8 mouse cellular contexts compared by ENCODE assay signal in genomic region chr3:55111935-55112709, GRCm38 (mm10). TPM values are rescaled to one million over a fixed set of nuclear protein-coding genes. Genes with fewer than 3 reads are reported as not detected.
DNase-seq lines count a peak whose midpoint lies in the region; ATAC-seq and TF ChIP-seq lines count a peak whose summit lies in the region.

Gene Spg20, plus strand, starts transcription at chr3:55112108.

- no peaks in the 10 kb centered on the region for H3K27me3 ChIP-seq in embryonic facial prominence, embryonic 13.5 days
- no peaks in the 10 kb centered on the region for H3K27me3 ChIP-seq in heart, adult 2 months (ENCODE audit: control insufficient read depth, insufficient read depth, low read length)
- H3K27me3 ChIP-seq in limb, embryonic 13.5 days, result no peaks in the 10 kb centered on the region
- no peaks in the 10 kb centered on the region for H3K27me3 ChIP-seq in midbrain, embryonic 16.5 days (ENCODE audit: control insufficient read depth, insufficient read depth, low read depth, low read length)

- TF ChIP-seq EP300 in heart, adult 2 months (IDR thresholded peaks at IDR 0.05; ENCODE audit: insufficient read depth, low read depth, low read length), result peak; percentile 58; the same call in 1 of the 2 replicates

- H3K4me1 ChIP-seq in embryonic facial prominence, embryonic 13.5 days, result peaks cover 19% of the 10 kb centered on the region
- peaks cover 5% of the 10 kb centered on the region for H3K4me1 ChIP-seq in heart, adult 2 months (ENCODE audit: control insufficient read depth, insufficient read depth, low read length)
- H3K4me1 ChIP-seq in limb, embryonic 13.5 days, result peaks cover 20% of the 10 kb centered on the region
- peaks cover 12% of the 10 kb centered on the region for H3K4me1 ChIP-seq in midbrain, embryonic 16.5 days (ENCODE audit: control insufficient read depth, insufficient read depth, low read length)

- peak within 1 kb of the TSS; percentile 93 for H3K27ac ChIP-seq in embryonic facial prominence, embryonic 13.5 days
- peak within 1 kb of the TSS; percentile 95 for H3K27ac ChIP-seq in heart, adult 2 months
- peak within 1 kb of the TSS; percentile 97 for H3K27ac ChIP-seq in limb, embryonic 13.5 days
- peak within 1 kb of the TSS; percentile 83 for H3K27ac ChIP-seq in midbrain, embryonic 16.5 days (ENCODE audit: low read length)

- H3K9me3 ChIP-seq in embryonic facial prominence, embryonic 13.5 days, result no peaks in the 10 kb centered on the region
- no peaks in the 10 kb centered on the region for H3K9me3 ChIP-seq in limb, embryonic 13.5 days
- H3K9me3 ChIP-seq in midbrain, embryonic 16.5 days (replicated peaks; ENCODE audit: control insufficient read depth, low read length, poor library complexity, severe bottlenecking), result no peaks in the 10 kb centered on the region

- peak; percentile 94 for DNase-seq in 3134 (ENCODE audit: extremely low read depth, insufficient read length, low spot score)
- DNase-seq in adrenal gland, postnatal 36 days, result peak; percentile 98 to 99
- DNase-seq in heart, adult 2 months, result peak; percentile 96 to 99
- DNase-seq in kidney, adult 8-10 months, result peak; percentile 92 to 96
- DNase-seq in spleen, postnatal 10 days (ENCODE audit: low spot score in 2 of 2), result peak; percentile 84 to 93

- WGBS in embryonic facial prominence, embryonic 13.5 days, result under 1% methylated on average over 58 of the region's 58 CpGs
- under 1% methylated on average over 58 of the region's 58 CpGs for WGBS in heart, adult 2 months
- under 1% methylated on average over 55 of the region's 58 CpGs for WGBS in limb, embryonic 13.5 days
- WGBS in midbrain, embryonic 16.5 days, result under 1% methylated on average over 58 of the region's 58 CpGs

- peak within 1 kb of the TSS; percentile 68 for H3K4me2 ChIP-seq in embryonic facial prominence, embryonic 13.5 days
- H3K4me2 ChIP-seq in limb, embryonic 13.5 days (replicated peaks), result peak within 1 kb of the TSS; percentile 71
- H3K4me2 ChIP-seq in midbrain, embryonic 16.5 days (ENCODE audit: low read length), result peak within 1 kb of the TSS; percentile 75

- H3K36me3 ChIP-seq in embryonic facial prominence, embryonic 13.5 days, result peaks cover 7% of the 10 kb centered on the region
- H3K36me3 ChIP-seq in heart, adult 2 months (ENCODE audit: control insufficient read depth, insufficient read depth, low read length), result peaks cover 3% of the 10 kb centered on the region; the same call in 1 of the 2 replicates
- H3K36me3 ChIP-seq in limb, embryonic 13.5 days, result peaks cover 8% of the 10 kb centered on the region
- peaks cover 2% of the 10 kb centered on the region for H3K36me3 ChIP-seq in midbrain, embryonic 16.5 days (ENCODE audit: control insufficient read depth, insufficient read depth, low read length)

- no peak; the same call in 1 of the 2 replicates for TF ChIP-seq CTCF in heart, adult 2 months (IDR thresholded peaks at IDR 0.05)

- H3K9ac ChIP-seq in embryonic facial prominence, embryonic 13.5 days, result peak within 1 kb of the TSS; percentile 98
- peak within 1 kb of the TSS; percentile 93 for H3K9ac ChIP-seq in heart, adult 2 months (ENCODE audit: low read depth, low read length)
- H3K9ac ChIP-seq in limb, embryonic 13.5 days, result peak within 1 kb of the TSS; percentile 96
- peak within 1 kb of the TSS; percentile 83 for H3K9ac ChIP-seq in midbrain, embryonic 16.5 days (ENCODE audit: low read depth, low read length)

- H3K79me2 ChIP-seq in heart, adult 2 months (replicated peaks; ENCODE audit: control insufficient read depth, insufficient read depth, low read length), result no peaks in the 10 kb centered on the region

- ATAC-seq in embryonic facial prominence, embryonic 13.5 days (ENCODE audit: insufficient number of reproducible peaks, insufficient read depth, low FRiP score, low TSS enrichment, low read depth), result peak; percentile 93
- peak; percentile 95 for ATAC-seq in limb, embryonic 13.5 days (ENCODE audit: low FRiP score, low read depth)
- peak; percentile 97 for ATAC-seq in midbrain, embryonic 16.5 days

- H3K4me3 ChIP-seq in embryonic facial prominence, embryonic 13.5 days, result peak within 1 kb of the TSS; percentile 81
- peak within 1 kb of the TSS; percentile 75 for H3K4me3 ChIP-seq in heart, adult 2 months
- H3K4me3 ChIP-seq in limb, embryonic 13.5 days, result peak within 1 kb of the TSS; percentile 85
- peak within 1 kb of the TSS; percentile 67 for H3K4me3 ChIP-seq in midbrain, embryonic 16.5 days (ENCODE audit: low read depth, low read length)

- intact Hi-C loops in heart, adult 2 months (cut with DNase I), result loop anchor here (2.0 to 5.0 kb wide), 2 partner anchors 31 to 305 kb away; partner anchors contain the start of gene Rfxap

- peak; percentile 92 for TF ChIP-seq POLR2A in heart, adult 2 months (IDR thresholded peaks at IDR 0.05; ENCODE audit: insufficient read depth, low read depth, low read length)

RNA-seq across cellular contexts. Expression of gene Spg20, which starts in this region (rescaled TPM):
- total RNA-seq in adrenal gland, postnatal 36 days (2021), result 10 to 100 TPM; 40.6 to 59.0 TPM
- polyA plus RNA-seq in embryonic facial prominence, embryonic 13.5 days (2015; fragmentation: Nextera tagmentation; extraction: Ambion mirVana), result 78.5 and 85.3 TPM in 2 replicates
- 10 to 100 TPM; 45.1 to 45.7 TPM for total RNA-seq in heart, adult 2 months (2021)
- polyA plus RNA-seq in heart, adult 2 months (2012; rRNA removed), result 11.9 and 19.2 TPM in 2 replicates
- polyA plus RNA-seq in limb, embryonic 13.5 days (2015; fragmentation: Nextera tagmentation; extraction: Ambion mirVana), result 87.7 and 92.6 TPM in 2 replicates
- polyA plus RNA-seq in midbrain, embryonic 16.5 days (2015; fragmentation: Nextera tagmentation; extraction: Ambion mirVana), result 13.3 and 14.6 TPM in 2 replicates

Comparison
In these comparisons a context has a peak if more than half of its experiments do, and no peak if none do; other contexts are left out.
1. Peak in every context shown above with its lines: DNase-seq, ATAC-seq, H3K4me3 ChIP-seq and H3K27ac ChIP-seq.